Mouse (Mus musculus) lung, postnatal 0 days (tissue): Measurements from ENCODE around the gene Eif3f.

ENCODE experiments used
- CTCF ChIP-seq: IDR thresholded peaks from 2 replicates; pipeline ENCODE4 v1.5.1; 2016; ENCODE audit warnings: antibody characterized with exemption, mild to moderate bottlenecking
- EP300 ChIP-seq: IDR thresholded peaks from 2 replicates; pipeline ENCODE4 v1.6.1; 2016; ENCODE audit warnings: antibody characterized with exemption, mild to moderate bottlenecking, control low read depth

- TF ChIP-seq CTCF, result no peak
- TF ChIP-seq EP300, result no peak
Observed at GRCm38 (mm10) chr7:108927043-108927442, 7.2 kb upstream of the Eif3f start.
